Mouse (Mus musculus): ENCODE measurements around the gene Nr1h2.

Gene Nr1h2

DNA sequence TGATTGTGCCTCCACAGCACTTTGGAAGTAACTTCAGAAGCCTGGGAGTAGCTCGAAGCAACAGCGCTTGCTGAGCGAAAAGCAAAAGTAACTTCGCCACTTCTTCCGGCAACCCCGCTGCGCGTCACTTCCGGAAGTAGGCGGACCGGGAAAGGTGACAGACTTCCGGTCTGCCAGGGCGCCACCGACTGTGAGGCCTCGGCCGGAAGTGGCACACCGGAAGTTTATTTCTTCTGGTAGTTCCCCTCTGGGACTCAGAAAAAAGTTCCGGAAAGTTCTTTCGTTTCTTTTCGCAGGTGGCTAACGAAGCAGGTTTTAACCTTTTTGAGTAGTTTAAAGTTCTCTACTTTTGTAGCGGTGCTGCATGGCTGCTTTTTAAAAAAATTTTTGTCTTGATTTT, at the start of gene Nr1h2:
Nr1h2 (minus strand) TSS at position 126 of the 400 bp plus-strand sequence.
- DNase-seq = peak; percentile 99

DNA sequence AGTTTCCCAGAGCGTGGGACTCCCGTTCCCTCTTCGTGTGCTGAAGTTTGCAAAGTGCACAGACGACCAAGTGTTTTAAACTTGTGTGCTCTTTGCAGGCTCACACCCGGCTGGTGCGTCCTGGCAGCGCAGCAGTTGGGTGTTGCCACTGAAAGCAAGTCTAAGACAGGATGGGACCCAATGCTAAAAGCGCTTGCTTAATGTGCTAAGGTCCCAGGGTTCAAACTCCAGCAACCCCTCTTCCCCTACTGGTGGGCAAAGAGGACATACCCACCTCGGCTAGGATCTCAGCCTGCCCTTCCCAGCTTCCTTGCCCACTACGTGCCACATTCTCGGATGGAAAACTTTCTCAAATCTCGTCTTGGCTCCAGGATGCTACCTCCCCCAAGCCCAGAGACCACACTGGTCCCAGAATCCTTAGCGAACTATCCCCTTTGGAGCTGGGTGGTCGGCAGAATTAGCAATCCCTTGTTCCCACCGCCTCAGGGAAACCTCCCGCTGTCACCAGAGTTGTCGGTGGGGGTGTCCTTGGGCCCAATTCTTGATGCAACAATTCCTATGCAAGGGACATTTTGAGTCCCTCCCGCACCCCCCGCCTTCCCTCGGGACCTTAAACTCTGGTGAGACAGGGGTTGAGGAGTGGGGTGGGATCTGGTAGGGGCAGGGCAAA, 49.6 kb upstream of the Nr1h2 start:
- no peak for DNase-seq

DNA sequence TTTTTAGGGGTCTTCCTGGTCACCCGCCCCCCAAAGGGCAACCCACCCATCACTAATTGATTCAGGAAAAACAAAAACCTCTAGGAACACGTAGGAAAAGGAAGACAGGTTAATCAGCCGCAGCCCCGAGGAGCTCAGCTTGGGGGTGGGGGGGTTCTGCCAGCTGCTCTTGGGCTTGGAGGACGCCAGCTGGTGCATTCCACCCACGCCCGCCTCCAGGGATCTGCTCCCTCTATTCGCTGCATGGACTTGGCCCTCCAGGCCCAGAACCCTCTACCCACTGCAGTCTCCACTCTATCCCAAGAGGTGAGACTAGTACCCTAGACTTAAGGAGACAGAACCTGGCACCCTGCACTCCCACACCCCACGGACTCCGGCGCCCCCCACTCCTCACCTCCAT, 48.7 kb upstream of the Nr1h2 start:
- DNase-seq = no peak

DNA sequence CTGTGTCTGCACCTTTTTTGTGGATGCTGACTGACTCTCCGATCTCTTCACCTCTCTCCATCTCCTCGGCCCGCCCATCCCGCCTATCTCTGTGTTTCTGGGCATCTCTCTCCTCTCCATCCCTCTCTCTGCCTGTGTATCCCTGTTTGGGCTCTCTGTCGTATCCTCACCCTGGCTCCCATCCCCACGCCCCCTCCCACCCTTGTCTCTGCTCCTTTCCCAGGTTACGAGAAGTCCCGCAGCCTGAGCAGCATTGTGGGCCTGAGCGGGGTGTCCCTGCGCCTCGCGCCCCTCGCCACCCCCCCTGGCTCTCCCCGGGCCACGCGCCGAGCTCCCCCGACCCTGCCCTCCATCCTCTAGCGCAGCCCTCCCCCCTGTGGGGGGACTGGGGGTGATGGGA, 47.9 kb upstream of the Nr1h2 start:
- DNase-seq = no peak

DNA sequence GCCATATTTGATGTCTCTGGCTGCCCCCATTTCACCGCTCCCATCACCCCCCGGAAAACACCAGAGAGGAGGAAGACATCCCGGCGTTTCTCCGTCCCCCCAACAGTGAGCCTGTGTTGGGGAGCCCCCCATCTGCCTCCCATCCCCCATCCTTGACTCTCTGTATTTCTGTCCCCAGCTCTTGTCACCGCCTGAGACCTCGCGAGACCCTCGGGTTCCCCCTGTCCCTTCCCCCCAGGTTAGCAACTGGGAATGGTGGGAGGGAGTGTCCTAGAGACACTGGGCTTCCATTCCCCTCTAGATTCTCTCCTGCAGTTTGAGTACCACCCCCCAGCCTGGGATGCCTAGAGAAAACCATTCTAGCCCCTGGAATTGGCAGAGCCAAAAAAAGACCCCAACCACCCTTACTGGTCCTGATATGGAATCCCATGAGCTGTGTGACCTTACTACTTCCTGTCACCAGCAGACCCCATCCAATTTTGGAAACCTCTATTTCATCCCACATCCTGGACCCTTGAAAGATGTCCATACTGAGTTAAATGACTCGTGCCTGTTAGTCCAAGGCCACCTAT, 47.0 kb upstream of the Nr1h2 start:
- DNase-seq = no peak

DNA sequence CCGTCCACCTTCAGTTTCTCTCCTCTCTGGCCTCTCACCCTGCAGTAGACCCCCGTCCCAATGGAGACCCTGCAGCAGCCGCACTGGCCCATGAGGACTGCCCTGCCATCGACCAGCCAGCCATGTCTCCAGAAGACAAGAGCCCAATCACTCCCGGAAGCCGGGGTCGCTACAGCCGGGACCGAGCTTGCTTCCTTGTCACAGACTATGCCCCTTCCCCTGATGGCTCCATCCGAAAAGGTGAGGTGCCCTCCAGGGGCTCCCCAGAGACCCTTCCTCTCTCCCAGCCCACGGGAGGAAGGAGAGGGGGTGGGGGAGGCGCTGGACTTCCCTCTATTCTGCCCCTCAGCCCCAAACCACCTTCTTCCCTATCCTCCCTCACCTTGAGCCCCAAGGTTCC, 44.6 kb upstream of the Nr1h2 start:
- DNase-seq = no peak

DNA sequence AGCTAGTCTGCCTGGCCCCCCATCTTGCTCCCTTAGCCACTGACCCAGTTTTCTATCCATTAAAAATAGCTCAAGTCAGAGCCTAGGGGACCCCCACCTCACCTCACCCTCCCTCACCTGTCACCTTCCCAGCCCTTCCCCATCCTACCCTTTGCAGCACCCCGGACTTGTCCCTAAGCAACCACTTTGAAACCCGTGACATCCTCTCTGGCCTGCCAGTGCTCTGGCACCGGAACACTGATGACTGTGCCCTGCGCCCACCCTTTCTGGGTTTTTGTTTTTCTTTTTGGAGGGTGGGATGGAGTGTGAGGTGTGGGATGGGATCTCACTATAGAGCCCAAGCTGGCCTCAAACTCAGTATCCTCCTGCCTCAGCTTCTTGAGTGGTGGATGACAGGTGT, 43.9 kb upstream of the Nr1h2 start:
- DNase-seq = no peak

DNA sequence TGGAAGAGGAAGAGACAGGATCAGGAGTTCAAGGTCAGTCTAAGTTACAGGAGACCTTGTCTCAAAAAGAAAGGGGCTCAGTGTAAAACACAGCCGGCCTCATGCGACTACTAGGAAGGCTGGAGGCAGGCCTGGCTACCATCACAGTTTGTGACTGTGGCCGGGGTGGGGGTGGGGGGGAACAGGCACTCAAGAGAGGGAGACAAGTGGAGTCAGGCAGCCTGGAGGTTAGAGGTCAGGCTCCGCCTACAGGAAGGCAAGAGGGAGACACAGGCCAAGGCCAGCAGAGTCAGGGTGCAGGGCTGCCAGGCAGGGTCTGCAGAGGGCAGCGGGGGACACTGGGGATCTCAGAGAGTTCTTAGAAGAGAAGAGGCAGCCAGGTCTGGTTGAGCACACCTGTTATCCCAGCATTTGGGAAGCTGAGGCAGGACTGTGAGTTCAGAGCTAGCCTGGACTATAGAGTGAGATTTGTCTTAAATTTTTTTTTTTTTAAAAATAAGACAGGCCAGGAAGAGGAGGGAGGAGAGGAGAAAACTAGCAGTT, 43.3 kb upstream of the Nr1h2 start:
- DNase-seq = no peak

DNA sequence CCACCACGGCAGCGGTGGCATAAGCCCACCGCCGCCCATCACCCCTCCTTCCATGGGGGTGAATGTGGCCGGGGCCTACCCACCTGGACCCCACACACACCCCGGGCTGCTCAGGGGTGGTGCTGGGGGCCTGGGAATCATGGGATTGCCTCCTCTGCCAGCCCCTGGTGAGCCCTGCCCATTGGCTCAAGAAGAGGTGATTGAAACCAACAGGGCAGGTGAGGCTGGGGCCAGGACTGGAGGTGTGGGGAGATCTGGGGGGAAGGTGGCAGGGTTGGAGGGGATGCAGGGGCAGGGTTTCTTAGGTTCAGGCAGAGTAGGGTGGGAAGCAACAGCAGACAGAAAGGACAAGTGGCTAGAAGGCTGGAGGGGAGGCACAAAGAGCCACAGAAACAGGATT, 42.3 kb upstream of the Nr1h2 start:
- no peak for DNase-seq

DNA sequence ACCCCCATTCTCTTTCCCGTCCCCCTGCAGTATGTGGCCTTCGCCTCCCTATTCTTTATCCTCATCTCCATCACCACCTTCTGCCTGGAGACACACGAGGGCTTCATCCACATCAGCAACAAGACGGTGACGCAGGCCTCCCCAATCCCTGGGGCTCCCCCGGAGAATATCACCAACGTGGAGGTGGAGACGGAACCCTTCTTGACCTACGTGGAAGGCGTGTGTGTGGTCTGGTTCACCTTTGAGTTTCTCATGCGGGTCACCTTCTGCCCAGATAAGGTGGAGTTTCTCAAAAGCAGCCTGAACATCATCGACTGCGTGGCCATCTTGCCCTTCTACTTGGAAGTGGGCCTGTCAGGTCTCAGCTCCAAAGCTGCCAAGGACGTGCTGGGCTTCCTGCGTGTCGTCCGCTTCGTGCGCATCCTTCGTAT, 41.4 kb upstream of the Nr1h2 start:
- DNase-seq = no peak

DNA sequence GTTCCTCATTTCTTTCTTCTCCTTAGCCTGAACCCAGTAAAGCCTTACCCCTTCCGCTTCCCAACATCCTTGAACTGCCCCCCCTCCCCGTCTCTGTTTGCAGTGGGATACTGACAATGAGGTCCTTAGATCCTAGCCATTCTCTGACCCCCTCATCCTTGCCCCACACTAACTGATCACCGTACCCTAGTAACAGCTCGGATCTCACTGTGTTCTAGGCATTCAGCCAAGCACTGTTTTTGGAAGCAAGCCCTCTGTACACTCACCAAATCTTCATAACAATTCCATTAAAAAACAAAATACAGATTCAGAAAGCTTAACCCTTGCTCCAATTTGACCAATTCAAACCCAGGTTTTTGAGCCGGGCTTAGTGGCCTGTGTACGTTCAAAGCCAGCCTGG, 40.5 kb upstream of the Nr1h2 start:
- no peak for DNase-seq

DNA sequence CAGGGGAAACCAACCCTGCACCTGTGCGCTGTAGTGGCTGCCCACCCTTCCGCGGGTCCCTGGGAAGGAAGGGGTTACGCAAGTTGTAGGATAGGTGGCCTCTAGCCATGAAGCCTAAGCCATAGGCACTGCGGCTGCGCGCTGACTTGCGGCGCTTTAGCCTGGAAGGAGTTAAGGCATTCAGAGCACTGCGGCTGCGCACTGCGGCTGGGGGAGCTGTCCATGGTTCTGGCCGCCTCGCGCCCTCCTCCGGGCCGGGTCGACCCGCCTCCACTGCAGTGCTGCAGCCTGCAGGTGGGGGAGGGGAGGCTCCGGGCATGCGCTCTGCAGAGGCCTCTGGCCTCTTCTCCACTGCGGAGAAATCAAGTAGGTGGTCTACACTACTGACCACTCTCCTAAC, 40.0 kb upstream of the Nr1h2 start:
- DNase-seq = peak; percentile 94

DNA sequence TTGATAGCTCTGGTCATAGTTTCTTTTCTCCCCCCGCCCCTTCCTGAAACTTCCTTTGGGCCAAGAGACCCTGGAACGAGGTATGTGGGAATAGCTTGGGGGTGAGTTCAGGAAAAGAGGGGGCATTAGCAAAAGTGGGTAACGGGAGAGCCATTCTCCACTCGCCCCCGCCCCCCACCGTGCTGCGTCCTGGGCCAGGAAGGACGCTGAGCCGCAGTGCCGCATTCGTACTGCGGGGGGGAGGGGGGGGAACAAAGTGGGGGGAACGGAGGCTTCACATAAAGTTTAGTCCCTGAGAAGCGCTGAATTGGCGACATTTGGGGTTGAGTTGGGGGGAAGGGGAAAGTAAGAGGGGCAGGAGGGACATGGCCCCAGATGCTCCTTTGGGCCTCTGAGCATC, 39.3 kb upstream of the Nr1h2 start:
- no peak for DNase-seq

DNA sequence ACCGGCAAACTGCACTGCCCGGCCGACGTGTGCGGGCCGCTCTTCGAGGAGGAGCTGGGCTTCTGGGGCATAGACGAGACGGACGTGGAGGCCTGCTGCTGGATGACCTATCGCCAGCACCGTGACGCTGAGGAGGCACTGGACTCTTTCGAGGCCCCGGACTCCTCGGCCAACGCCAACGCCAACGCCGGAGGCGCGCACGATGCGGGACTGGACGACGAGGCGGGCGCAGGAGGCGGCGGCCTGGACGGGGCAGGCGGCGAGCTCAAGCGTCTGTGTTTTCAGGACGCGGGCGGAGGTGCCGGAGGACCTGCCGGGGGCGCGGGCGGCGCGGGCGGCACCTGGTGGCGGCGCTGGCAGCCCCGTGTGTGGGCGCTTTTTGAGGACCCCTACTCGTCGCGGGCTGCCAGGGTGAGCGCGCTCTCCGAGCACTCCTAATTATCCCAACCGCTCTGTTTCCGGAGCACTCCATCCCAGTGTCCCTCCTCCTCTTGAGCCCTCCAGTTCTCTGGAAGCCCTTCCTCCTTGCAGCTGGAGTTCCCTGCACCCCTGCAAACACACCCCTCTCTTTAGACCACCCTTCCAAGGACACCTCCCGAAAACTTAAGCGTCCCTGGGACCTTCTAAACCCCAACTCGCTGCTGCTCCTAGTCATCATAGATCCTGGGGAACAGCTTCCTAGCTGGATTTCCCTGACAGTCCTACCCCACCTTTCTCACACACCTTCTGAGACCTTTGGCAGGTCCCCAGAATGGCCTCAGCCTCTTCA, 37.8 kb upstream of the Nr1h2 start:
- DNase-seq = peak; percentile 81

DNA sequence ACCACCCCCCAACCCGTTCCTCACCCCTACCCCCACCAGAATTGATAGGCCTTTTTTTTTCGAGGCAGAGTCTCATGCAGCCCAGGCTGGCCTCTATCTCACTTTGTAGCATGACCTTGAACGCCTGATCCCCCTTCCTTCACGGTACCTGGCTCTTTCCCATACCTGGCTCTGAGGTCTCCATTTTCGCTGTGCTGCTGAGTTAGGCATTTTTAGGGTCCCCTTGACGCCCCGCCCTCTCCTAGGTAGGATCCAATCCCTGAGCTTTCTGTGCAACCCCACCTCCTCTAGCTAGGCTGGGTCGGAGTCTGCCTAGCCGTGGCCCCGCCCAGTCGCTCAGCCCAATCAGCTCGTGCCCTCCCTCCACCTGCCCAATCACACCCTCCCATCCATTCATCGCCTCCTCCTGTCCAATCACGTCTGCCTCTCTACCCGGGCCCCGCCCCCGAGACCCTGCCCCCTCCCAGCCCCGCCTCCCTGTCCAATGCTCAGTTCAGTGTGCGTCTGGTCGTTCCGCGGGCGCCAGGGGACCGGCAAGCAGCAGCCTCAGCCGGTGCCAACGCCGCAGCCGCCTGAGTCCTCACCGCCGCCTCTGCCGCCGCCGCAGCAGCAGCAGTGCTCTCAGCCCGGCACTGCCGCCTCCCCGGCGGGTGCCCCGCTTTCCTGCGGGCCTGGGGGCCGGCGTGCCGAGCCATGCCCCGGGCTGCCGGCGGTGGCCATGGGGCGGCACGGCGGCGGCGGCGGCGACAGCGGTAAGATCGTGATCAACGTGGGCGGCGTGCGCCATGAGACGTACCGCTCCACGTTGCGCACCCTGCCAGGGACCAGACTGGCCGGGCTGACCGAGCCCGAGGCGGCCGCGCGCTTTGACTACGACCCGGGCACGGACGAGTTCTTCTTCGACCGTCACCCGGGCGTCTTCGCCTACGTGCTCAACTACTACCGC, 36.9 kb upstream of the Nr1h2 start, which contains the start of gene Kcnc3:
Kcnc3 (plus strand) TSS at position 263 of the 946 bp plus-strand sequence.
- DNase-seq = peak; percentile 99

DNA sequence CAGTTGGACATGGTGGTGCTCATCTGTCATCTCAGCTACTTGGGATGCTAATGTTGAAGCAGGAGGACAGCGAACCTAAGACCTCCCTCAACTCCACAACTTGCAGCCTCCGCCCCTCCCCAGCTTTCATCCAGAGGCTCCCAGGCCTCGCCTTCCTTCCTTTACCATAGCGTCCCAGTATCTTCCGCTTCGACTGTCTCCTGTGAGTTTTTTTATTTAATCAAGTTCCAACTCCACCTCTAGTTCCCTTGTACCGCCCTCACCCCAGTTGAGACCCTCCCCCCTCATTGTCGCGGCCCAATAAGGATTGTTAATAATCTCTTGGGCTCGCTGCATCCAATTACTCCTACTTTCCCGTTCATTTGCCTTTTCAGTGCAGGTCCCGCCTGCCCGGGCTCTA, 36.2 kb upstream of the Nr1h2 start:
- peak; percentile 84 for DNase-seq

DNA sequence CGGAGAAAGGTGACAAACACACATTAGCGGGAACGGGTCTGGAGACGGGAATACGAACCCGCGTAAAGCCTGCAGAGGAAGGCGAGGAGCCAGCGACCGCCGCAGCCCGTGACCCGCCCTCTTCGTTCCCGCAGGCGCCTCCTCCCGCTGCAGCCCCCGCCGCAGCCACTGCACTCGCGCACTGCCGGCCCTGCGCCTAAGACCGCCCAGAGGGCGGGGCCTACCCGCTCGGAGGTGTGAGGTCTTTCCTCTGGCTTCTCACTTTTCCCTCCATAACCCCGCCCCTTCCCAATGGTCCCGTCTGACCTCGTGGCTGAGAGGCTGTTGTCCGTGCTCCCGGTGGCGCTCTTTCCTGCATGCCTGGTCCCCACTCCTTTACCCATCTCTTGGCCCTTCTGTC, 35.4 kb upstream of the Nr1h2 start:
- DNase-seq = peak; percentile 96

DNA sequence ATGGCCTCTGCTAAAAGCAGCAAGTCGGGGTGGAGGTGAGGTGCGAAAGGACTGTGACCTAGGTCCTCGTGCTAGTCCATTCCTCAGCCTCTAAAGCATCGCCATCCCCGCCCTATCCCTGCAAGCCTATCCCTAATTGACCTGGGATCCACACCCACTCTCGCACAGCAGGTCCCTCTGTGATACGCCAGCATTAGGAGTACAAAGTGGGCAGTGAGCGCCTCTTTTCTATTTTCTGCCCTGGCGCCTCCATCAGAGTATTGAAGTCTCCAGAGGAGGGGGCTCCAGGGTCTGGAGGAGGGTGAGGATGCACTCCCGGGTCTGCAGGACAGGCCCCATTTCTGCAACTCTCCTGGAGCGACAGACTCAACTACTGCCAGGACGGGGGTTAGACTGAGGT, 34.6 kb upstream of the Nr1h2 start:
- DNase-seq = no peak

DNA sequence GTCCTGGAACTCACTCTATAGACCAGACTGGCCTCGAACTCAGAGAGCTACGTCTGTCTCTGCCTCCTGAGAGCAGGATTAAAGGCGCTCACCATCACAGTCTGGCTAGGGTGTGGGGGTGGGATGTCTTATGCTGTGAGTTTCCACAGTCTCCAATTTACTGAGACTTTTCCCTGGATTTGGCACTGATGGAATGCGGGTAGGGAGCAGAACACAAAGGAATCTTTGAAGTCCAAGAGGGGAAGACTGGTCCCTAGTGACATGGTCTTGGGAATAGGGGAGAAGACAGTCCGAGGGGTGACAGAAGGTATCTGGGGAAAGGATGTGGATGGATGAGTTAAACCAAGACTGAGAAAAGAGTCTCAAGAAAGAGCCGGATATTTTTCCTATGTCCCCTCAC, 33.9 kb upstream of the Nr1h2 start:
- DNase-seq = no peak

DNA sequence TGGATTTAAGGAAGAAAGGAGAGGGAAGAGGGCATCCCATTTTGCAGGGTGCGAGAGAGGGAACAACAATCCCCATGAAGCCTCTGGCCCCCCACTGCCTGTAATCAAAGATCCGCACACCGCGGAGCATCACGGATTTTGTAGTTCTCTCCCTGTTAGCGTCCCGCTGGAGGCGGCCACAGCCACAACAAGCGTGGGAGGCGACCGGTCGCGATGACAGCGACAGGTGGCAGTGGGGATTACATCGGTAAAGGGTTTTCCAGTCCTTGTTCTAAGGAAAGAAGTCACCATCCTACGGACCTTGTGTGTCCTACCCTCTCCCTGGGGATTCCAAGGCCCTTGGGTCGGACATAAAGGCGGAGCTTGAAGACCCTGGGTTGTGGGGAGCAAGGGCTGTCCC, 33.2 kb upstream of the Nr1h2 start:
- peak; percentile 91 for DNase-seq

DNA sequence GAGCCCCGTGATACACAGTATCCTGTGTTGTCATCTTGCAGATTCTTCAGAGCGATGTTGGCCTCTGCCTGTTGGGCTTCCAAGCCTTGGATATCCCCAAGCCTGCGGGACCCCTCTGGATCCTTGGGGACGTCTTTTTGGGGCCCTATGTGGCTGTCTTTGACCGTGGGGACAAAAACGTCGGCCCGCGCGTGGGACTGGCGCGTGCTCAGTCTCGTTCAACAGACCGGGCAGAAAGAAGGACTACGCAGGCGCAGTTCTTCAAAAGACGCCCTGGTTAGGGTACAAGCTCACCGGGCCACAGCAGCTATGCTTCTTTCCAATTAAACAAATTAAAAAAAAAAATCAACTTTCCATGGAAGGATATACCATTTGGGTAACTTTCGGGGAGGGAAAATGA, 32.8 kb upstream of the Nr1h2 start:
- peak; percentile 76 for DNase-seq

DNA sequence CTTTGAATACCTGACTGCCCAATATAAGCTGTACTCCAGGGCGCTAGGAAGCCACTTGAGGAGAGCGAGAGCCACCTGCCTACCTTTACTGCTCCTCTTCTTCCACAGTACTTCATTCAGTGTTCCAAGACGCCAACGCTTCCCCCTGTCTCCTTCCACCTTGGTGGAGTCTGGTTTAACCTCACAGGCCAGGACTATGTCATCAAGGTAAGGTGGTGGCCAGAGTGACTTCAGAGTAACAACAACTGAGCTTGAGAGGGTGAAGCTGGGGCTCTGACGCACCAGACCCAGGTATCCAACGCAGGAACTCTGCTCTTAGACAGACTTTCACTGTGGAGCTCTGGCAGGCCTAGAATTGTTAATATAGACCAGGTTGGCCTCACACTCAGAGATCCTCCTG, 31.9 kb upstream of the Nr1h2 start:
- DNase-seq = peak; percentile 77

DNA sequence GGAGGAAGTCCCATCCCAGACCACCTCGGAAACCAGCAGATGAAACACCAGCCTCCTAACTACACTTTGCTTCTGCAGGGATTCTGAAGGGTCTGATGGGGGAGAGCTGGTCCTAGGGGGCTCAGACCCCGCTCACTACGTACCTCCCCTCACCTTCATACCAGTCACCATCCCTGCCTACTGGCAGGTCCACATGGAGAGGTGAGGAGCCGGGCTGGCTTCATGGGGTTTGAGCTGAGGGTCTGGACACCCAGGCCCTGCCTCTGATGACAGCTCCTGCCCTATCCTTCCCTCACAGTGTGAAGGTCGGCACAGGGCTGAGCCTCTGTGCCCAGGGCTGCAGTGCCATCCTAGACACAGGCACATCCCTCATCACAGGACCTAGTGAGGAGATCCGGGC, 31.2 kb upstream of the Nr1h2 start:
- no peak for DNase-seq

Measured in heart, adult 11 months (tissue).